9 mouse cellular contexts compared by ENCODE assay signal in the genomic region with DNA sequence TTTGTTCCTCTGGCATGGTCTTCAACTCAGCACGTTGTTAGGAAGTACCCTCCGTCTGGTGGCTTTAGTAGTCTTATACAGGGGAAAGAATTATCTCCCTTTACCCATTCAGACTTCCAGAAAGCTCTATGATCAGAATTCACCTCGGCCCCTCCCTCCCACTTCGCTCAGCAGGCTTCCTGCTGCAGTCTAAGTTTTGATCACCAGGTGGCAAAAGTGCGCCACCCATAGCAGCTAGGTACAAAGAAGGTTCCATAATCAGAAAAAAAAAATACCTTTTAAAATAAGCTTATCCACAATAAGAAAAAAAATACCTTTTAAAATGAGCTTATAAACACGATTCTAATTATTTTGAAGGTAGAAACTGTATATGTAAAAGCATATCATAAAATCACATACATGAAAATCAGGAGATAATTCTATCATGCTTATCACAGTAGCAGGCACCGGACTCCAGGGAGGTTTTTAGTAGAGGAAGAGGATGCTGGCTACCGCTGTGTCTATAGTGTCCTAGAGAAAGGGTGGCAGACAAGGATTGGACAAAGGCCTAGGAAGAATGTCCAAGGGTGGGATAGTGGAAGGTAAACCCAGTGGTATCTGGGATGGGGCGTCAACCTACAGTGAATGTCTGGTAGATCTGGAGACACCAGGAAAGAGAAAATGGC. TPM values are rescaled to one million over a fixed set of nuclear protein-coding genes. Genes with fewer than 3 reads are reported as not detected.
DNase-seq lines count a peak whose midpoint lies in the region; ATAC-seq and TF ChIP-seq lines count a peak whose summit lies in the region.
"Had no signal": no experiment of that assay in that cellular context is flagged by ENCODE, and none has a peak within 500 bp of the region (broad histone marks: within the 10 kb centered on the region; RNA-seq: fewer than 3 reads in every experiment).

No protein-coding gene starts in this region.

- no peaks in the 10 kb centered on the region for H3K9me3 ChIP-seq in heart, postnatal 0 days (replicated peaks; ENCODE audit: control insufficient read depth, low read length)
- H3K9me3 ChIP-seq in forebrain, embryonic 15.5 days = no peaks in the 10 kb centered on the region
- H3K9me3 ChIP-seq: limb, embryonic 12.5 days had no signal

- TF ChIP-seq EP300 in heart, postnatal 0 days (IDR thresholded peaks at IDR 0.05; ENCODE audit: low read depth) = no peak

- DNase-seq in heart, postnatal 0 days (ENCODE audit: low spot score) = peak; percentile 19
- DNase-seq in heart, adult 11 months = no peak
- DNase-seq in CD4-positive, CD25-positive, alpha-beta regulatory T cell, adult 2 months (ENCODE audit: low read depth, low spot score) = peak; percentile 69
- peak; percentile 68 for DNase-seq in brain, embryonic 14.5 days (ENCODE audit: low read depth)
- peak; percentile 62 to 67 for DNase-seq in layer of hippocampus, postnatal 10 days (ENCODE audit: low spot score in 2 of 2)
- DNase-seq in thymus, postnatal 4 days = peak; percentile 73

- H3K4me1 ChIP-seq in heart, postnatal 0 days (ENCODE audit: control insufficient read depth, insufficient read depth) = no peaks in the 10 kb centered on the region
- no peaks in the 10 kb centered on the region for H3K4me1 ChIP-seq in forebrain, embryonic 15.5 days
- H3K4me1 ChIP-seq: limb, embryonic 12.5 days had no signal

- TF ChIP-seq POLR2A in brain, embryonic 14.5 days (IDR thresholded peaks at IDR 0.05; ENCODE audit: borderline replicate concordance, extremely low read depth, insufficient read depth, insufficient read length, poor library complexity, severe bottlenecking) = no peak

- ATAC-seq in heart, postnatal 0 days (ENCODE audit: insufficient read depth, low read depth) = no peak
- 0 out of 2 replicates have a peak, but pooled peaks have one; percentile 32 for ATAC-seq in forebrain, embryonic 15.5 days (replicated peaks)
- ATAC-seq in megakaryocyte-erythroid progenitor cell, adult 5-6 weeks (replicated peaks; ENCODE audit: low FRiP score, low TSS enrichment, poor library complexity, severe bottlenecking) = peak; percentile 92

- H3K27ac ChIP-seq in heart, postnatal 0 days (ENCODE audit: low read depth) = no peak overlapping the region
- H3K27ac ChIP-seq in forebrain, embryonic 15.5 days (replicated peaks) = no peak overlapping the region
- H3K27ac ChIP-seq: limb, embryonic 12.5 days had no signal

- H3K4me3 ChIP-seq in heart, postnatal 0 days (ENCODE audit: low read depth, low read length) = no peak overlapping the region
- no peak overlapping the region for H3K4me3 ChIP-seq in forebrain, embryonic 15.5 days
- H3K4me3 ChIP-seq: limb, embryonic 12.5 days had no signal

- H3K36me3 ChIP-seq in heart, postnatal 0 days (replicated peaks; ENCODE audit: control insufficient read depth, insufficient read depth, low read length) = no peaks in the 10 kb centered on the region
- no peaks in the 10 kb centered on the region for H3K36me3 ChIP-seq in forebrain, embryonic 15.5 days
- H3K36me3 ChIP-seq: limb, embryonic 12.5 days had no signal

- H3K4me2 ChIP-seq in heart, postnatal 0 days (ENCODE audit: low read depth, low read length) = no peak overlapping the region
- H3K4me2 ChIP-seq in forebrain, embryonic 15.5 days (replicated peaks) = no peak overlapping the region
- H3K4me2 ChIP-seq: limb, embryonic 12.5 days had no signal

- no peak overlapping the region for H3K9ac ChIP-seq in heart, postnatal 0 days (replicated peaks; ENCODE audit: low read depth, low read length)
- no peak overlapping the region for H3K9ac ChIP-seq in forebrain, embryonic 15.5 days (replicated peaks)
- H3K9ac ChIP-seq: limb, embryonic 12.5 days had no signal

- no peaks in the 10 kb centered on the region for H3K27me3 ChIP-seq in heart, postnatal 0 days (ENCODE audit: control insufficient read depth, insufficient read depth, low read length)
- no peaks in the 10 kb centered on the region; the same call in 1 of the 2 replicates for H3K27me3 ChIP-seq in forebrain, embryonic 15.5 days
- H3K27me3 ChIP-seq: limb, embryonic 12.5 days had no signal

- TF ChIP-seq CTCF in heart, postnatal 0 days (IDR thresholded peaks at IDR 0.05; ENCODE audit: low read depth) = peak; percentile 56
- TF ChIP-seq CTCF in brain, embryonic 14.5 days (IDR thresholded peaks at IDR 0.05; ENCODE audit: borderline replicate concordance, extremely low read depth, insufficient read depth, insufficient read length) = peak; percentile 61; the same call in 1 of the 2 replicates

- 37% methylated on average over 9 of the region's 9 CpGs for WGBS in heart, postnatal 0 days
- WGBS in forebrain, embryonic 15.5 days = 50% methylated on average over 9 of the region's 9 CpGs

RNA-seq across cellular contexts. Expression of a gene that starts 34.4 kb away (rescaled TPM):
- total RNA-seq in heart, postnatal 0 days (2014; rRNA removed; ENCODE audit: low replicate concordance) = not detected in 2 replicates
- 0.85 and 1.3 TPM in 2 replicates for polyA plus RNA-seq in heart, postnatal 0 days (2015; fragmentation: Nextera tagmentation; extraction: Ambion mirVana)
- 46.6 and 84.2 TPM in 2 replicates for polyA plus RNA-seq in brain, embryonic 14.5 days (2012; rRNA removed)
- polyA plus RNA-seq in forebrain, embryonic 15.5 days (2015; fragmentation: Nextera tagmentation; extraction: Ambion mirVana) = 45.2 and 53.8 TPM in 2 replicates
- 100 to 1,000 TPM; 138 to 140 TPM for total RNA-seq in layer of hippocampus, postnatal 10 days (2021)
- 9.2 and 12.2 TPM in 2 replicates for total RNA-seq in megakaryocyte-erythroid progenitor cell, adult 5-6 weeks (2014; fragmentation: Nextera tagmentation)
- 11.4 and 24.9 TPM in 2 replicates for total RNA-seq in megakaryocyte-erythroid progenitor cell, adult 5-6 weeks (2017)
